Mouse (Mus musculus): Measurements from ENCODE around the gene Hap1. TPM values are rescaled to one million over a fixed set of nuclear protein-coding genes. Genes with fewer than 3 reads are reported as not detected.

The Hap1 gene
- polyA plus RNA-seq, 1 experiment from 2014 or later: 2.8 TPM

DNA sequence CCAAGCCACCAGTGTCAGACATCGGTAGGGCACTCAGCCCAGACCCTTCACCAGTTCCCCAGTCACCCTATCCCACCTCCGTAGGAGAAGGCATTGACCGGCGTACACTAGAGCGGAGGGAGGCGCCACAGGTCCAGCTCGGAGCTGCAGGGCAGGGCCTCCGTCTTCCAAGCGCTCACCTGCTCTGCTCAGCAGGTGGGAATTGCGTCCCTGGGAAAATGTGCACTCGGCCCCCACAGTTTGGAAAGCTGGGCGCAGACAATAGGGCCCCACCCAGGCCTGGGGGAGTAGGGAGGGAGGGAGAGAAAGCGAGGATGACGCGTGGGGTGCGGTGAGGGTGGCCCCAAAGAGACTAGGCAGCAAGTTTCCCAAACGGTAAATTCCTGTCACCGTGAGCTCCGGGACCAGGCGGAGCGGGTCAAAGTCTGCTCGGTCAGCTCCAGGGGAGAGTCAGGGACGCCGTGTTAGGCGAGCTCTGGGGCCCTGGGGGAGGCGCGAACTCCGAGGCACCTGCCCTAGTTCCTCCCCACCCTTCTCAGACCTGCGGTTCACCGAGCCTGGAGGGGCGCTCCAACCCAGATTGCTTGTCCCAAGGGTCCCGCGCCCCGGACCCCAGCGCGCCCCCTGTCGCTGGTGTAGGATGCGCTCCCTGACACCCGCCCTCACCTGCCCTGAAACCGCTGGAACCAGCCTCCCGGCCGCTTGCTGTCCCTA lies 41.1 kb upstream of the Hap1 start:
- no peaks in the 10 kb centered on the region for H3K9me3 ChIP-seq
- H3K27me3 ChIP-seq: no peaks in the 10 kb centered on the region
- WGBS: 2% methylated on average over 42 of the region's 42 CpGs
- H3K4me1 ChIP-seq: peaks cover 54% of the 10 kb centered on the region
- peak; percentile 21 for ATAC-seq (ENCODE audit: insufficient number of reproducible peaks, low FRiP score, low TSS enrichment, low read depth)
- peak overlapping the region; percentile 85 for H3K27ac ChIP-seq
- peak overlapping the region; percentile 68 for H3K9ac ChIP-seq
- no peaks in the 10 kb centered on the region for H3K36me3 ChIP-seq
- peak overlapping the region; percentile 75 for H3K4me3 ChIP-seq
- H3K4me2 ChIP-seq: peak overlapping the region; percentile 83

GRCm38 (mm10) chr11:100395861-100396631 lies 40.1 kb upstream of the Hap1 start:
- WGBS: 36% methylated on average over 17 of the region's 17 CpGs
- Histone ChIP-seq H3K36me3 (no peaks in the 10 kb centered on the region), H3K9ac (peak overlapping the region; percentile 28; the same call in 1 of the 2 replicates), H3K9me3 (no peaks in the 10 kb centered on the region), H3K4me1 (peaks cover 60% of the 10 kb centered on the region), H3K4me3 (peak overlapping the region; percentile 75), H3K27ac (peak overlapping the region; percentile 68), H3K27me3 (no peaks in the 10 kb centered on the region), H3K4me2 (peak overlapping the region; percentile 83)
- no peak for ATAC-seq (ENCODE audit: insufficient number of reproducible peaks, low FRiP score, low TSS enrichment, low read depth)

- H3K4me3 ChIP-seq: peak overlapping the region; percentile 75
- no peak overlapping the region for H3K27ac ChIP-seq
- no peaks in the 10 kb centered on the region for H3K9me3 ChIP-seq
- no peak for ATAC-seq (ENCODE audit: insufficient number of reproducible peaks, low FRiP score, low TSS enrichment, low read depth)
- WGBS: 30% methylated on average over 11 of the region's 11 CpGs
- no peaks in the 10 kb centered on the region for H3K27me3 ChIP-seq
- H3K9ac ChIP-seq: no peak overlapping the region
- no peaks in the 10 kb centered on the region for H3K36me3 ChIP-seq
- peaks cover 69% of the 10 kb centered on the region for H3K4me1 ChIP-seq
- peak overlapping the region; percentile 83 for H3K4me2 ChIP-seq
Measured at GRCm38 (mm10) chr11:100395200-100395599, 39.3 kb upstream of the Hap1 start.

GRCm38 (mm10) chr11:100394353-100395074 lies 38.6 kb upstream of the Hap1 start:
- ATAC-seq (ENCODE audit: insufficient number of reproducible peaks, low FRiP score, low TSS enrichment, low read depth): no peak
- peak overlapping the region; percentile 83; the same call in 1 of the 2 replicates for H3K4me2 ChIP-seq
- H3K4me3 ChIP-seq: peak overlapping the region; percentile 75
- H3K36me3 ChIP-seq: no peaks in the 10 kb centered on the region
- H3K4me1 ChIP-seq: peaks cover 70% of the 10 kb centered on the region
- H3K27me3 ChIP-seq: no peaks in the 10 kb centered on the region
- H3K9ac ChIP-seq: no peak overlapping the region
- 61% methylated on average over 5 of the region's 5 CpGs for WGBS
- no peaks in the 10 kb centered on the region for H3K9me3 ChIP-seq
- H3K27ac ChIP-seq: no peak overlapping the region

DNA sequence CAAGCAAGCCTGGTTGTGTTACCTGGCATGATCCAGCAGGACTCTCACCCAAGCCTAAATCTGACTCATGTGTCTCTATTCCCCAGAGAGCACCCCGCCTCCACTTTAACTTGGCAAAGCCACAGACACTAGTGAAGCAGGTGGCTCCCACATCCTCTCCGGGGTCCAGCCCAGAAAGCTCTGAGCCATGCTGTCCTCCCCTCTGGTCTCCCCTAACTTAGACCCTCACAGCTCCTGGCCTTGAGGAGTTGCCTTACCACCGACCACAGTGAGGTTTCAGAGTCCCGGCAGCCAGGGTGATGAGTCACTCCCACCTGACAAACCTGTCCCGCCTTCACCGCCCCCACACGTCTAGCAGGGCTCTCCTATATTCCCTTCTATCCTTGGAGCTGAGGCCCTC lies 37.8 kb upstream of the Hap1 start:
- no peaks in the 10 kb centered on the region for H3K9me3 ChIP-seq
- H3K9ac ChIP-seq: no peak overlapping the region
- 0 out of 2 replicates have a peak overlapping the region, but pooled peaks have one; percentile 10 for H3K4me2 ChIP-seq
- no peaks in the 10 kb centered on the region for H3K36me3 ChIP-seq
- H3K27me3 ChIP-seq: no peaks in the 10 kb centered on the region
- WGBS: 56% methylated on average over 7 of the region's 7 CpGs
- peak overlapping the region; percentile 65 for H3K27ac ChIP-seq
- H3K4me3 ChIP-seq: peak overlapping the region; percentile 1; the same call in 1 of the 2 replicates
- H3K4me1 ChIP-seq: peaks cover 72% of the 10 kb centered on the region
- no peak for ATAC-seq (ENCODE audit: insufficient number of reproducible peaks, low FRiP score, low TSS enrichment, low read depth)

DNA sequence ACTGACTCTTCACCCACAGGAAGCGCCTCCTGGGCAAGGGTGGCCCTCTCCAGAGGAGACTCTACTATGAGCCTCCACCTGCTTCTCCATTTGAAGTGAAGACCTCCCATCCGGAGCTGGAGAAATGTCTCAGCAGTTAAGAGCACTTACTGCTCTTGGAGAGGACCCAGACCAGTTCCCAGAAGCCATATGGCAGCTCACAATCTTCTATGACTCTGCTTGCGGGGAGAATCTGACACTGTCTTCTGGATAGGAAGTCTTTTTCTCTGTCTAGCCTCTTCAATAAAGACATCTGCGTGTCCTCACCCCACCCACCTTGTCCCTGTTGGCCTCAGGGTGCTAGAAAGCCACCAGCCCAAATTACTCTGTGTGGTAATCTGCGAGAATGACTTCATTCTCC lies 37.0 kb upstream of the Hap1 start:
- no peak for ATAC-seq (ENCODE audit: insufficient number of reproducible peaks, low FRiP score, low TSS enrichment, low read depth)
- Histone ChIP-seq H3K4me1 (peaks cover 78% of the 10 kb centered on the region), H3K36me3 (no peaks in the 10 kb centered on the region), H3K9me3 (no peaks in the 10 kb centered on the region), H3K9ac (no peak overlapping the region), H3K27ac (peak overlapping the region; percentile 65), H3K4me2 (no peak overlapping the region), H3K27me3 (no peaks in the 10 kb centered on the region), H3K4me3 (no peak overlapping the region)
- 66% methylated on average over 5 of the region's 5 CpGs for WGBS

- H3K9me3 ChIP-seq: no peaks in the 10 kb centered on the region
- H3K4me1 ChIP-seq: peaks cover 80% of the 10 kb centered on the region
- no peak for ATAC-seq (ENCODE audit: insufficient number of reproducible peaks, low FRiP score, low TSS enrichment, low read depth)
- H3K4me2 ChIP-seq: no peak overlapping the region
- H3K27ac ChIP-seq: no peak overlapping the region
- no peak overlapping the region for H3K4me3 ChIP-seq
- H3K27me3 ChIP-seq: no peaks in the 10 kb centered on the region
- WGBS: 92% methylated on average over 7 of the region's 7 CpGs
- H3K9ac ChIP-seq: no peak overlapping the region
- H3K36me3 ChIP-seq: no peaks in the 10 kb centered on the region
Measured at GRCm38 (mm10) chr11:100391884-100392345, 36.0 kb upstream of the Hap1 start.

- Histone ChIP-seq H3K27ac (peak overlapping the region; percentile 51), H3K9me3 (no peaks in the 10 kb centered on the region), H3K4me3 (no peak overlapping the region), H3K27me3 (no peaks in the 10 kb centered on the region), H3K4me2 (no peak overlapping the region), H3K4me1 (peaks cover 80% of the 10 kb centered on the region), H3K36me3 (no peaks in the 10 kb centered on the region), H3K9ac (no peak overlapping the region)
- ATAC-seq (ENCODE audit: insufficient number of reproducible peaks, low FRiP score, low TSS enrichment, low read depth): peak; percentile 50; the same call in 1 of the 2 replicates
- WGBS: 56% methylated on average over 9 of the region's 9 CpGs
Measured at GRCm38 (mm10) chr11:100391081-100391883, 35.4 kb upstream of the Hap1 start.

GRCm38 (mm10) chr11:100389931-100390445 lies 34.1 kb upstream of the Hap1 start:
- 53% methylated on average over 8 of the region's 8 CpGs for WGBS
- ATAC-seq (ENCODE audit: insufficient number of reproducible peaks, low FRiP score, low TSS enrichment, low read depth): no peak

GRCm38 (mm10) chr11:100388588-100388987 lies 32.7 kb upstream of the Hap1 start:
- WGBS: 69% methylated on average over 6 of the region's 6 CpGs
- ATAC-seq (ENCODE audit: insufficient number of reproducible peaks, low FRiP score, low TSS enrichment, low read depth): no peak
- H3K27me3 ChIP-seq: no peaks in the 10 kb centered on the region
- no peak overlapping the region for H3K9ac ChIP-seq
- peak overlapping the region; percentile 31 for H3K4me2 ChIP-seq
- H3K27ac ChIP-seq: peak overlapping the region; percentile 77
- peaks cover 17% of the 10 kb centered on the region for H3K36me3 ChIP-seq
- H3K4me1 ChIP-seq: peaks cover 62% of the 10 kb centered on the region
- H3K9me3 ChIP-seq: no peaks in the 10 kb centered on the region
- H3K4me3 ChIP-seq: no peak overlapping the region

More at GRCm38 (mm10) chr11:100389931-100390445, 34.1 kb upstream of the Hap1 start:
- H3K9ac ChIP-seq: no peak overlapping the region
- H3K4me2 ChIP-seq: no peak overlapping the region
- no peaks in the 10 kb centered on the region for H3K9me3 ChIP-seq
- peaks cover 71% of the 10 kb centered on the region for H3K4me1 ChIP-seq
- no peaks in the 10 kb centered on the region for H3K27me3 ChIP-seq
- no peak overlapping the region for H3K4me3 ChIP-seq
- H3K27ac ChIP-seq: peak overlapping the region; percentile 77
- H3K36me3 ChIP-seq: peaks cover 7% of the 10 kb centered on the region
